Mouse (Mus musculus): ENCODE measurements around the gene Sfta2.

The Sfta2 gene

DNA sequence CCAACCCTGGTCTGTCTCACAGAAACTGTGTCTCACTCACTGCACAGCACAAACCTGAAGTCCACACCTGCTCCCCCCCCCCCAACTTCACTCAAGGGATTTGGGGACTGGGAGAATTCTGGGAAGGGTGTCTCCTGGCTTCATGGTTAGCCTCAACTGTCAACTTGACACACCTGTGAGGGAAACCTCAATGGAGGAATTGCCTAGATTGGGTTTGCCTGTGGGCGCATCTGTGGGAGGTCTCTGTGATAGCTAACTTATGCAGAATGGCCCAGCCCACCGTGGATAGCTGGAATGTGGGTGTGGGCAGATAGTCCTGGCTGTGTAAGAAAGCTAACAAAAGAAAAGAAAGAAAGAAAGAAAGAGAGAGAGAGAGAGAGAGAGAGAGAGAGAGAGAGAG is at the start of gene Sfta2:
Sfta2 (plus strand) TSS at position 301 of the 400 bp plus-strand sequence.
- DNase-seq: no peak

DNA sequence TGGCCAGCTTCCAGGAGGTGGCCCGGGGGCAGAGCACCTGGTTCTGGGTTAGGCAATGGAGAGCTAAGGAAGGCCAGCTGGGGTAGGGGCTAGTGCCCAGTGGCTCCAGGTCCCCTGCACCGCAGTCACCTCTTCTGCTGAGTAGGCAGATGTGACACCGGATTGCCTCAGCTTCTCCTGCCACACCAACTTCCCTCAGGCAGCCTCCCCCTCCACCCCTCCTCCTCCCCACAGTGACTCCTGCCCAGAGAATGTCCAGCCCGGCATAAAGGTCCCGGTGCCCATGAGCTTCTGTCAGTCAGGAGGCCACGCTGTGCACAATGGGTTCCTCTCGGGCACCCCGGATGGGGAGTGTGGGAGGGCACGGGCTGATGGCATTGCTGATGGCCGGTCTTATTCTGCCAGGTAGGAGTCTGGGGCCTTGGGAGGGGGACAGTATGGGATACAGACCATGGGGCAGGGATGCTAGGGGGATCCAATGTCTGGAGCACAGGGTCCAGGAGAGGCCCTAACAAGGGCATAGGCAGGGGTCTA is 49.4 kb upstream of the Sfta2 start, which contains the start of gene Cdsn:
Cdsn (plus strand) TSS at position 248 of the 534 bp plus-strand sequence.
- DNase-seq: no peak

GRCm38 (mm10) chr17:35554321-35554720 is 47.0 kb upstream of the Sfta2 start:
- DNase-seq: no peak

DNA sequence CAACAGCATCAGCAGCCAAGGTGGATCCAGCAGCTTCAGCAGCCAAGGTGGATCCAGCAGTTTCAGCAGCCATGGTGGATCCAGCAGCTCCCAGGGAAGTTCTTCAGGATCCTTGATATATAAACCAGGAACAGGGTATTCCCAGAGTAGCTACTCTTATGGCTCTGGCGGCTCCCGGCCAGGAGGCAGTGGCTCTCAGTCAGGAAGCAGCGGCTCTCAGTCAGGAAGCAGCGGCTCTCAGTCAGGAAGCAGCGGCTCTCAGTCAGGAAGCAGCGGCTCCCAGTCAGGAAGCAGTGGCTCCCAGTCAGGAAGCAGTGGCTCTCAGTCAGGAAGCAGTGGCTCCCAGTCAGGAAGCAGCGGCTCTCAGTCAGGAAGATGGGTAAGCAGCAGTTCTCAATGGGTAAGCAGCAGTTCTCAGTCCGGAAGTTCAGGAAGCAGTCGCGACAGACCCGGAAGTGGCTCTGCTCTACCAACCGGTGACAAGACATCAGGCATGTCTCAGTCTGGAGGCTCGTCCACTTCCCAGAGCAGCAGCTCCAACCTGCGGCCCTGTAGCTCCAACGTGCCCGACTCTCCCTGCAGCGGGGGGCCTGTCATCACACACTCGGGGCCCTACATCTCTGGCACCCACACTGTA is 46.5 kb upstream of the Sfta2 start:
- no peak for DNase-seq

DNA sequence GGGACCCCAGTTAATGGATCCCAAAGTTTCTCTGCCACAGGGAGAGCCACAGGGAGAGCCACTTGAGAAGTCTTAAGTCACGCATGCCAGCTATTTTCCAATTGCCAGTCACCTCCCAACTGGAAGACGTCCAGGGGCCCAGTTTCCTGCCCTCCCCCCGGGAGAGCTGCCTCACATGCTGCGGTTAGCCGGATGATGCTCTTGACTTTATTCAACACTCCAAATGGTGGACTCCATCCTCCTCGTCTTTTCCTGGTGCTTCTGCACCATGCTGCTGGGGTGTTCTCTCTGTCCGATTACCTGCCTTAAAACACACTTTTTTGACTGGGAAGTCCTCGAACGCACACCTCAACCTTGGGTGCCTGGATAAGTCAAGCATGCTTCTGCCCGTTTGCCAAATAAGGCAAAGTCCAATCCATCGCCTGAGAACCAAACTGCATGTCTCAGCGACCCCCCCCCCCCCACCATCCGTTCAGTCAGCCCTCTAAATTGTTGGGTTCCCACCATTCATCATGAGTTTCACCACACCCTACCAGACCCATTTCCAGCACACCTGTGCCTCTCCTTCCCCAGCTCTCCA is 45.1 kb upstream of the Sfta2 start:
- no peak for DNase-seq

DNA sequence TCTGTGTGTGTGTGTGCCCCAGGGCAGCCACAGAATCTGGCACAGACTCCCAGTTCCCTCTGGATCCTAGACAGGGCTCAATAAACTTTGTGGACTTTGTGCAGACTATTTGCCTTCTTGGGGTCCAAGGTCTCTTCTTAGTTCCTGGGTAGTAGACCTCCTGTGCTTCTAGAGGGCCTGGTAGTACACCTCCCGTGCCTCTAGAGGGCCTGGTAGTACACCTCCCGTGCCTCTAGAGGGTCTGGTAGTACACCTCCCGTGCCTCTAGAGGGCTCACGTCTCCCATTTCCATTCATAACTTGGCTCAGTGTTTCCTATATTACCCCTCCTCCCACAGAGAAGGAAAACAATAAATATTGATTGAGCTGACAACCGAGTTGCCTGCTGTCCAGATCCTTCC is 44.5 kb upstream of the Sfta2 start:
- peak; percentile 46 to 51 for DNase-seq

- no peak for DNase-seq
Measured at GRCm38 (mm10) chr17:35557351-35557750, 44.0 kb upstream of the Sfta2 start.

GRCm38 (mm10) chr17:35558216-35558615 is 43.1 kb upstream of the Sfta2 start:
- no peak for DNase-seq

GRCm38 (mm10) chr17:35567150-35567549 is 34.2 kb upstream of the Sfta2 start, which contains the start of gene 2300002M23Rik:
TSS of gene 2300002M23Rik (plus strand) at chr17:35567450.
- DNase-seq: no peak

GRCm38 (mm10) chr17:35567767-35568166 is 33.6 kb upstream of the Sfta2 start:
- DNase-seq: no peak

DNA sequence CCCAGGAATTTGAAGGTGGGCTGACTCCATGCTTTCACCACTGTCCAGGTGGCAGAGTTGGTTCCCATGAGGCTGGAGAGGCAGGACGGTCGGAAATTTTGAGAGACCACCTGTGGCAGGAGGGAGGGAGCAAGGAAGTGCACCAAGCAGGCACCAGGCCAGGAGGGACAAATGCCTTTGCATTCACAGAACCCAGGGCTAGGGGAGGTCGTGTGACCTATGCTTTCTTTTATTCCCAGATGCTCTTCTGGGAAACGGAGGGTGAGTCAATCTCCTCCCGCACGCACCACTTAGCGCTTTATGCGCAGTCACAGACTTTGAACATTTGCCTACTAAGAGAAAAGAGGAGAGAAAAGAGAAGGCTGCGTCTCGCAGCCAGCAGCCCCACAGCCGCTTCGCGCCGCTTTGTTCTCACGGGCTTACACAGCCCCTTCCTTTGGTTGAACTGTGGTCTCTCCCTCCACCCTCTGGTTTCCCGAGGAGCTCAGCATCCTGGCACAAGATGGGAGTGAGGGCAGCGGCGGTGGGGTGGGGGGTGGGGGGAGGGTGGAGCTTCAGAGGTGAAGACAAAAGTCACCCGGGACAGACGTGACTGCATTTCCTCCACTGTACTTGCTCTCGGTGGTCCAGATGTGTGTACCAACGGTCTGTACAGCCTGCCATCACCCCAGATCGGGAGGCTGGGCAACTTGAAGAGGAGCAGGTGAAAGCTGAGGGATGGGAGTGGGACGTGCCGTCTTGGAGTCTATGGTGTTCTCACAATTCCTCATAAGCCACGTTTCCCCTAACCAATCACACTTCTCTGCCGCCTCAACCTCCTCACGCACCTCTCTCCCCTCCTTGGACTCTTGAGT is 32.0 kb upstream of the Sfta2 start:
- no peak for DNase-seq

DNA sequence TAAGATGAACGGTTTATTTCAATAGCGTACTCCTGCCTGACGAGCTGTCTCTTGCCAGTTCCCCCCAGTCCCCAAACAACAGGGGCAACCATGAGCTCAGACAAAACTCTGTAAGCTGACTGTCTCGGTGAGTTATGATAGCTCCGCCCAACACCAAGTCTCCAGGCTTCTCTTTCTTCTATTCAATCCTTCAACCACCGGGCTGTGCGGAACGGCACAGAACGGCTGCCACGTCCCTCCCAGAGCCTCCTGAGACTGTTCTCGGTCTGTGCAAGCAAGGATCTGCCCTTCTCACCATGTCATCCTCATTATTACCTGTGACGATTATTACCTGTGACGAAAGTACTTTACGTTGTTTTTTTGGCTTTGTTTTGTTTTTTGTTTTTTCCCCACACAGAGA is 30.5 kb upstream of the Sfta2 start:
- no peak for DNase-seq

- DNase-seq: no peak
Measured at GRCm38 (mm10) chr17:35571477-35571876, 29.9 kb upstream of the Sfta2 start.

- peak; percentile 85 to 86 for DNase-seq
Measured at GRCm38 (mm10) chr17:35578211-35578610, 23.1 kb upstream of the Sfta2 start.

- peak; percentile 35 to 40 for DNase-seq
Measured at GRCm38 (mm10) chr17:35582900-35583299, 18.4 kb upstream of the Sfta2 start.

- DNase-seq: peak; percentile 77 to 79
Measured at GRCm38 (mm10) chr17:35584330-35584937, 16.9 kb upstream of the Sfta2 start.

GRCm38 (mm10) chr17:35587291-35587690 is 14.1 kb upstream of the Sfta2 start:
- DNase-seq: no peak

DNA sequence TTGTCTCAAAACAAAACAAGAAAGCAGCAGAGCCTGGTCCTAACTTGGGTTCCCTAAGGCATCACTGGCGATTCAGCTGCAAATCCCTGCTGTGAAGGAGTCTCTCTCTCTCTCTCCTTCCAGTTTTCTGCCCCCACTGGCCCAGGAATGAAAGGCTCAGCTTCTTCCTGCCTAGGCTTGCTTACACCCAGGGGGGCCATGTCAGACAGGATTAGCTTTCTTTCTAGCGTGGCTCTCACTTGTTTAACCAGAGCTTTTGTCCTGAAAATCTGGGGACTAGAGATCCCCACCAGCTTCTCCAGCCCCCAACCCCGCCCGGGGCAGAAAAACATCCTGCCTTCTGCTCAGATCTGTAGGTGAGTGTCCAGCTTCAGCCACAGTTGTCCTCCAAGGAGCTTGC is 13.0 kb upstream of the Sfta2 start:
- no peak for DNase-seq

DNA sequence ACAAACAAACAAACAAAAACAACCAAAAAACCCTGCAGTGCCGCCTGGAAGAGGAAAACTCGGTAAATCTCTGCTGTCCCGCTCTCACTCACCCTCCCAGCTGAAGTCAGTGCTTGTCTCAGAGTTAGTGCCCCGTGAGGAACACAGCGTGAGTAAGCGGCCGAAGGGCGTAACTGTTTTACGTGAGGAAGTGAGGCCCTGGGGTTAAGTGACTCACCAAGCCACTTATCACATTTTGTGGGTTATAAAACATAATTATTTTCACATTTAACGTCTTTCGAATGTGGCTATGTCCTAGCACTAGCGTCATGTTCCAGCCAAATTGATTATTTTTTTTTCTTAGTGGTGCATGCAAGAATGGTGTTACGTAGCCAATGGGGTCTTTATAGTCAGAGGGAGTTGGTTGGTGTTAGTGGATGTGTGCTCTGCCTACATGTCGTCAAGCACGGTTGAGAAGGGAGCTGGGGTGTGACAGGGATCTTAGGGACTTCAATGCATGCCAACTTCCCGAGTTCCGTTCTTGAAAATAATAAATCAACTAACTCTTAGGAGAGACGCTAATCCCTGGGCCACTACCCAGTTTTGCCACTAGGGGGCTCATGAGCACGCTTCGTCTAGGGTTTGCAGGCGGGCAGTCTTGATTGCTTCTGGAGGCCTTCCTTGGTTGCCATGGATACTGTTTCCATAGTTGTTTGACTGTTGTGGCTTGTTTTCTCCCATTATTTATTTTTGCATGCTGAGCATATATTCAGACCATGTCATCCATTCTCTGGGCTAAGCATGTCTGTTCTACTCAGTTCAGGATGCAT is 10.7 kb upstream of the Sfta2 start:
- DNase-seq: peak; percentile 80 to 81

- DNase-seq: no peak
Measured at GRCm38 (mm10) chr17:35591219-35591578, 10.2 kb upstream of the Sfta2 start.

- no peak for DNase-seq
Measured at GRCm38 (mm10) chr17:35591731-35592130, 9.6 kb upstream of the Sfta2 start.

DNA sequence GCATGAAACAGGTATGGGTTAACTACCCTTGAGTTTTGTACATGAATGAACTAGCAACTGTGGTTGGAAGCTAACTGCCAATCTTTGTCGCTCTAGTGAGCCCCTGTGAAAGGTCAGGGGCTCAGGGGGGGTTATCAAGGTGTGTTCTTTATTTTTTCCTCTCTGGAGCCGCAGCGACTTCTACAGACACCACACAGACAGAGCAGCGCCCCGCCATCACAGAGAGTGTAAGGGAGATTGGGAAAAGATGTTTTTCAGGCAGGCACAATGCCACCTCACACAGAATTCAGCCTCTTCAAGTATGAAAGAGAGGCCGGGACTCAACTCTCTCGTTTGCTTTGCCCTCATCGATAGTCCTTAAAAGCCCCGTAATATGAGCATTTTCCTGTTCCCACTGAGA is 9.2 kb upstream of the Sfta2 start:
- no peak for DNase-seq
